Mouse (Mus musculus) embryonic facial prominence, embryonic 14.5 days (tissue): Measurements from ENCODE around the gene Ralgapb. TPM values are rescaled to one million over a fixed set of nuclear protein-coding genes. Genes with fewer than 3 reads are reported as not detected.

ENCODE experiments used
- ATAC-seq: fragments of 200-750 bp; cut with Nextera tagmentation; 2 replicates; pipeline ENCODE4 v1.8.0; 2017; ENCODE audit warnings: low read depth, moderate number of reproducible peaks, moderate TSS enrichment
- DNase-seq: peaks from one replicate; pipeline ENCODE4 v3.0.0-alpha.2; 2015; ENCODE audit warnings: low spot score
- H3K27ac ChIP-seq: fragments of 300-500 bp; sonication (generic); replicated peaks from 2 replicates; pipeline ENCODE4 v1.5.1; 2014; ENCODE audit warnings: low read depth, mild to moderate bottlenecking, low read length, moderate library complexity
- H3K27me3 ChIP-seq: fragments of 300-500 bp; sonication (generic); replicated peaks from 2 replicates; pipeline ENCODE4 v1.6.1; 2014; ENCODE audit warnings: low read length; ENCODE audit not compliant: control insufficient read depth, insufficient read depth
- H3K36me3 ChIP-seq: fragments of 300-500 bp; sonication (generic); 2 replicates; pipeline ENCODE4 v1.6.1; 2014; ENCODE audit warnings: low read length, mixed read lengths; ENCODE audit not compliant: control insufficient read depth, insufficient read depth
- H3K4me1 ChIP-seq: fragments of 300-500 bp; sonication (generic); 2 replicates; pipeline ENCODE4 v1.6.1; 2014; ENCODE audit warnings: antibody characterized with exemption, low read length; ENCODE audit not compliant: control insufficient read depth, insufficient read depth
- H3K4me2 ChIP-seq: fragments of 300-500 bp; sonication (generic); 2 replicates; pipeline ENCODE4 v1.6.1; 2014; ENCODE audit warnings: low read depth, mild to moderate bottlenecking, low read length, moderate library complexity, mixed read lengths
- H3K4me3 ChIP-seq: fragments of 300-500 bp; sonication (generic); 2 replicates; pipeline ENCODE4 v1.5.1; 2014; ENCODE audit warnings: low read depth, mild to moderate bottlenecking, low read length
- H3K9ac ChIP-seq: fragments of 300-500 bp; sonication (generic); 2 replicates; pipeline ENCODE4 v1.6.1; 2014; ENCODE audit warnings: low read depth, mild to moderate bottlenecking, low read length, moderate library complexity, mixed read lengths
- H3K9me3 ChIP-seq: fragments of 300-500 bp; sonication (generic); 2 replicates; pipeline ENCODE4 v1.6.1; 2016; ENCODE audit warnings: low read length; ENCODE audit not compliant: control insufficient read depth
- WGBS: fragments of 180-500 bp; shearing (Covaris S2); extraction: QIAGEN DNeasy Blood & Tissue Kit; methylation state at CpG from one replicate; pipeline ENCODE4 v1.1.7; 2014; 5-methylcytosine and 5-hydroxymethylcytosine counted together
- polyA plus RNA-seq: library from polyadenylated mRNA; unstranded; fragments of >200 nt; fragmentation: Nextera tagmentation; extraction: Ambion mirVana; gene quantifications from 2 replicates; pipeline ENCODE4 v1.2.1, GENCODE M21; 2014

Ralgapb gene
- polyA plus RNA-seq, 1 experiment from 2014 or later, result 18.8 TPM

GRCm38 (mm10) chr2:158415826-158416225 lies 6.2 kb downstream of the Ralgapb start:
- H3K9me3 ChIP-seq, result no peaks in the 10 kb centered on the region
- no peak overlapping the region for H3K27ac ChIP-seq
- H3K4me3 ChIP-seq, result no peak overlapping the region
- H3K36me3 ChIP-seq, result peaks cover 3% of the 10 kb centered on the region; the same call in 1 of the 2 replicates
- 67% methylated on average over 1 of the region's 1 CpGs for WGBS
- H3K9ac ChIP-seq, result no peak overlapping the region
- no peak for ATAC-seq
- no peak overlapping the region for H3K4me2 ChIP-seq
- DNase-seq, result no peak
- H3K27me3 ChIP-seq, result no peaks in the 10 kb centered on the region
- H3K4me1 ChIP-seq, result peaks cover 1% of the 10 kb centered on the region

DNA sequence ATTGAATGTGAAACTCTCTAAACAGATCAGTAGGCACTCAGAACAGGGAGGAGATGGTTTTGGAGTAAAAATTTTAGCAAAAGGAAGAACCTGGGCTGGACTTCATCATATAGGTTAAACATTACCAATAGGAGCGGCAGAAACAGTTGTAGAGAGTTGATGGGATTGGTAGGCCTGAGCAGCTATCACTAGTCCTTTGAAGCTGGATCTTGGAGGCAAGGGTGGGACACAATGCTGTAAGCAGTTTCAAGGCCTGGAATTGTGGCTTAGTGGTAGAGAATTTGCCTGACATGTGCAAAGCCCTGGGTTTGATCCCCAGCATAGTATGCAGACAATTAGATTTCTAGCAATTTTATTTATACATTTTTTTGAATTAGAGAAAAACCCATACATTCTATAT lies 9.0 kb downstream of the Ralgapb start:
- DNase-seq (no peak), ATAC-seq (no peak)
- no peaks in the 10 kb centered on the region for H3K4me1 ChIP-seq
- no peak overlapping the region for H3K9ac ChIP-seq
- H3K27me3 ChIP-seq, result no peaks in the 10 kb centered on the region
- no peaks in the 10 kb centered on the region for H3K9me3 ChIP-seq
- WGBS, result 90% methylated on average over 1 of the region's 1 CpGs
- H3K36me3 ChIP-seq, result peaks cover 10% of the 10 kb centered on the region; the same call in 1 of the 2 replicates
- no peak overlapping the region for H3K4me2 ChIP-seq
- H3K27ac ChIP-seq, result no peak overlapping the region
- H3K4me3 ChIP-seq, result no peak overlapping the region

GRCm38 (mm10) chr2:158445814-158446213 lies 36.2 kb downstream of the Ralgapb start:
- Histone ChIP-seq H3K36me3 (peaks cover 67% of the 10 kb centered on the region), H3K27ac (no peak overlapping the region), H3K9ac (no peak overlapping the region), H3K4me1 (no peaks in the 10 kb centered on the region), H3K9me3 (no peaks in the 10 kb centered on the region), H3K4me3 (no peak overlapping the region), H3K4me2 (no peak overlapping the region), H3K27me3 (no peaks in the 10 kb centered on the region)
- no peak for ATAC-seq
- WGBS, result 71% methylated on average over 1 of the region's 1 CpGs
- DNase-seq, result no peak

GRCm38 (mm10) chr2:158449845-158450244 lies 40.2 kb downstream of the Ralgapb start:
- peak; percentile 24 for DNase-seq
- Histone ChIP-seq H3K9me3 (no peaks in the 10 kb centered on the region), H3K9ac (no peak overlapping the region), H3K4me2 (no peak overlapping the region), H3K4me1 (no peaks in the 10 kb centered on the region), H3K27ac (no peak overlapping the region), H3K36me3 (peaks cover 69% of the 10 kb centered on the region), H3K27me3 (no peaks in the 10 kb centered on the region), H3K4me3 (no peak overlapping the region)
- WGBS, result 80% methylated on average over 7 of the region's 7 CpGs
- ATAC-seq, result no peak

DNA sequence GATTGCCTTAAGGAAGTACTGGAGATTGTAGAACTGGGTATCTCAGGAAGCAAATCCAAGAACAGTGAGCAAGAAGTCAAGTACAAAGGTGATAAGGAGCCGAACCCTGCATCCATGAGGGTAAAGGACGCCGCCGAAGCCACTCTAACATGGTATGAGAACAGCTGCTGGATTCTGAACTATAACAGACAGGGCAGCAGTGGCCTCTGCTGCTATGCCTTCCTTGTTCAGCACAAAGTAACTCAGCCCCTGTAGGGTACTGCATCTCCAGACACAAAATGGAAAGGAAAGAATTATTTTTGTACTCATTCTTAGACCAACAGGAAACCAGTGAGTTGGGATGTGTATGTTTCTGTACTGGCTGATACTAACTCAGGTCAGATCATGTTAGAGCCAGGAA lies 46.8 kb downstream of the Ralgapb start:
- Histone ChIP-seq H3K27me3 (no peaks in the 10 kb centered on the region), H3K4me2 (no peak overlapping the region), H3K9me3 (no peaks in the 10 kb centered on the region), H3K9ac (no peak overlapping the region), H3K4me3 (no peak overlapping the region), H3K36me3 (peaks cover 82% of the 10 kb centered on the region), H3K27ac (no peak overlapping the region), H3K4me1 (no peaks in the 10 kb centered on the region)
- 94% methylated on average over 4 of the region's 4 CpGs for WGBS
- ATAC-seq (no peak), DNase-seq (no peak)

DNA sequence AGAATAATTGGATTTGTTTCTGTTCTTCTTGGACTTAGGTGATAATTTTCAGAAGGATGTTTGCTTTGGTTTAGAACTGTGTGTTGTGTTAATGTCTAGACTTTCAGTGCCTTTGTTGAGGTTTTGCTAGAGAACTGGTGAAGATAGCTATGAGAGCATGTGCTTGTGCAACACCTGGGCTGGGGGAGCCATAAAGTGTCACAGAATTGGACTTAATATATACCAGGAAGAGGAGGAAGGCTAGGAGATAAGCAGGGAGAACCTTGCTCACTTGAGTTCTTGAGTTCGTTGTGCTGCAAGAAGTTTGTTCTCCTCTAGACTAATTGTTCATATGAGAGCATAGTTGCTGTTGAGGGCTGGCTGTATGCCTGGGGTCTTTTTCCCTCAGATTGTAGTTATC lies 48.0 kb downstream of the Ralgapb start:
- Histone ChIP-seq H3K4me3 (no peak overlapping the region), H3K4me2 (no peak overlapping the region), H3K9me3 (no peaks in the 10 kb centered on the region), H3K27me3 (no peaks in the 10 kb centered on the region), H3K27ac (no peak overlapping the region), H3K36me3 (peaks cover 83% of the 10 kb centered on the region), H3K4me1 (no peaks in the 10 kb centered on the region), H3K9ac (no peak overlapping the region)
- DNase-seq (no peak), ATAC-seq (no peak)
- WGBS, result 94% methylated on average over 1 of the region's 1 CpGs

GRCm38 (mm10) chr2:158462450-158462849 lies 52.8 kb downstream of the Ralgapb start:
- Histone ChIP-seq H3K27me3 (no peaks in the 10 kb centered on the region), H3K36me3 (peaks cover 80% of the 10 kb centered on the region)

GRCm38 (mm10) chr2:158474159-158474558 lies 64.5 kb downstream of the Ralgapb start:
- H3K4me3 ChIP-seq, result no peak overlapping the region
- WGBS, result 88% methylated on average over 1 of the region's 1 CpGs
- H3K36me3 ChIP-seq, result peaks cover 65% of the 10 kb centered on the region
- H3K27ac ChIP-seq, result no peak overlapping the region
- DNase-seq, result no peak
- H3K4me1 ChIP-seq, result no peaks in the 10 kb centered on the region
- H3K9ac ChIP-seq, result no peak overlapping the region
- H3K9me3 ChIP-seq, result no peaks in the 10 kb centered on the region
- no peak overlapping the region for H3K4me2 ChIP-seq
- no peaks in the 10 kb centered on the region for H3K27me3 ChIP-seq
- ATAC-seq, result no peak

More at GRCm38 (mm10) chr2:158462450-158462849, 52.8 kb downstream of the Ralgapb start:
- no peak for DNase-seq
- Histone ChIP-seq H3K4me3 (no peak overlapping the region), H3K9me3 (no peaks in the 10 kb centered on the region), H3K4me1 (no peaks in the 10 kb centered on the region), H3K27ac (no peak overlapping the region), H3K9ac (no peak overlapping the region), H3K4me2 (no peak overlapping the region)
- 49% methylated on average over 1 of the region's 1 CpGs for WGBS
- ATAC-seq, result no peak

GRCm38 (mm10) chr2:158477640-158478039 lies 68.0 kb downstream of the Ralgapb start:
- Histone ChIP-seq H3K9me3 (no peaks in the 10 kb centered on the region), H3K27ac (no peak overlapping the region), H3K4me2 (no peak overlapping the region), H3K27me3 (no peaks in the 10 kb centered on the region), H3K9ac (no peak overlapping the region), H3K4me3 (no peak overlapping the region), H3K4me1 (no peaks in the 10 kb centered on the region), H3K36me3 (peaks cover 76% of the 10 kb centered on the region)
- DNase-seq (no peak), ATAC-seq (no peak)
- WGBS, result 88% methylated on average over 3 of the region's 3 CpGs
